Mouse (Mus musculus) kidney, adult 2 months (tissue): Measurements from ENCODE around the gene Hist1h1d.

Experiments
- CTCF ChIP-seq: fragments of 200-500 bp; conservative IDR thresholded peaks from 2 replicates; pipeline ENCODE4 v1.5.1; 2011; ENCODE audit warnings: low read depth, mild to moderate bottlenecking, control low read depth, low read length, moderate library complexity, mixed read lengths; ENCODE audit not compliant: insufficient read depth, insufficient read length
- POLR2A ChIP-seq: fragments of 200-500 bp; IDR thresholded peaks from one replicate; pipeline ENCODE4 v1.6.1; 2011; ENCODE audit warnings: low read depth, low read length, control low read depth

DNA sequence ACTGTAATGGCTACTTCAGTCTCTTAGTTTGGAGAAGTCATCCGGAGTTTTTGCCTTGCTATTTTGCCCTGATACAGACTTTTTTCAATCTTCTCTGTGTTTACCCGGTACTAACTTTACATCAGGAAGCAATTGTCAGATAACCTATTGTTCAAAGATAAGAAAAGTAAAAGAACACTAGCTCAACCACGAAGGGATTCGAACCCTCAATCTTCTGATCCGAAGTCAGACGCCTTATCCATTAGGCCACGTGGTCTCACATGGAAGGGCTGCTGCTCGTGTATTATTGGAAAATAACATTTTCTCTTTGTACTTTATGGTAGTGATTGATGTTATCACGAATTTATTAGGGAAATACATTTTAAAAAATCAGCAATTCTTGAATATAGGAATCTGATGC is 49.3 kb upstream of the Hist1h1d start:
- TF ChIP-seq POLR2A (no peak), CTCF (no peak)
